Mouse (Mus musculus) induced T-regulatory cell, adult 2 months (primary cell): ENCODE measurements around the gene Olfr978.
"Not testable (repeated sequence)": the region's sequence is repeated elsewhere in the genome, so short reads cannot be mapped to it uniquely, and the experiment has no call there.

Experiments used
- DNase-seq: peaks from one replicate; pipeline ENCODE4 v3.0.0-alpha.2; 2012; ENCODE audit warnings: low read depth

Gene Olfr978

DNA sequence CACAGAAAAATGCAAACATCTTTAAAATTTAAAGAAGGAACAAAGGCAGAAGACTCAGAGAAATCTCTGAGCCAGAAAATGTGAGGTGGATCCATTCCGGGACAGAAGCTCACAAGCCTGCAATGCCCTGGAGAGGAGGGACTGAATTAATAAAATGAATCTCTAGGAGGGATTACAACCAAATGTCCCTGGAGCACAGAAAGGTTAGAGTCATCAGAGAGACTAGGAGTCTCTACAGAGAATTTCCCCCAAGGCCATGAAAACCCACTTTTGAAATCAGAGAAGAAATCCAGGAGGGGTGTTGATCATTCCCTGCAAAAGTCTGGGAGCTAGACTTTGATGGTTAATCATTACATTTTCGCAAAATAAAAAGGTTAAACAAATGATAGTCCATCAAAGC lies at the start of gene Olfr978:
Gene Olfr978, plus strand, starts transcription at position 301 of the 400 bp plus-strand sequence.
- no peak for DNase-seq

- DNase-seq = no peak
These were observed 40.0 kb upstream of the Olfr978 start, which contains the start of gene Olfr975 for GRCm38 (mm10) chr9:39951946-39952345. TSS of gene Olfr975 (minus strand) at chr9:39952046.

- DNase-seq = not testable (repeated sequence)
These were observed 30.9 kb upstream of the Olfr978 start, which contains the start of gene Olfr976 for GRCm38 (mm10) chr9:39961033-39961432. TSS of gene Olfr976 (minus strand) at chr9:39961133.

DNA sequence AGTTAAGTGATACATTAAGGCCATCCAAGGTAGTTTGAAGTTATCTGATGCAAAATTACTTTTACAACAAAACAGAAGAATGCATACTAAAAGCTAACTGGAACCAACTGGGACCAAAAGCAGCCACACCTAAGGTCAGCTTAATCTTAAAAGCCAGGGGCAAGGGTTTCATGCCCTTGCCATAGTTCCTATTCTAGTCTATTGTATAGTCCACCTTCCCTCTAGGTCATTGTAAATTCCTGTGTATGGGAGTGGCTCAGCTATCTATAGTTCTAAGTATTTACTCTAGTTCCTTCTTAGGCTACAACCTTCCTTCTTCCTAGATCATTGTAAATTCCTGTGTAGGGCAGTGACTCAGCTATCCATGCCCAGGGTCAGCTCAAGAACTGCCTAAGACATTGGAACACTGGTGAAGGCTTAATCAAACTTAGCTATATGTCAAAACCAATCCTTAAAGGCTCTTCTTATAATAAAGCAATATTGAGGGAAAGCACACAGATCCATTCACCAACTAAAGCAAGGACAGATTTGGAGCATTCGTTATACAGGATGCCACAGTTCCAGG lies 15.2 kb upstream of the Olfr978 start:
- not testable (repeated sequence) for DNase-seq

GRCm38 (mm10) chr9:40003365-40003764 lies 11.5 kb downstream of the Olfr978 start, which contains the start of gene Olfr979:
TSS of gene Olfr979 (minus strand) at chr9:40003465.
- DNase-seq = no peak

DNA sequence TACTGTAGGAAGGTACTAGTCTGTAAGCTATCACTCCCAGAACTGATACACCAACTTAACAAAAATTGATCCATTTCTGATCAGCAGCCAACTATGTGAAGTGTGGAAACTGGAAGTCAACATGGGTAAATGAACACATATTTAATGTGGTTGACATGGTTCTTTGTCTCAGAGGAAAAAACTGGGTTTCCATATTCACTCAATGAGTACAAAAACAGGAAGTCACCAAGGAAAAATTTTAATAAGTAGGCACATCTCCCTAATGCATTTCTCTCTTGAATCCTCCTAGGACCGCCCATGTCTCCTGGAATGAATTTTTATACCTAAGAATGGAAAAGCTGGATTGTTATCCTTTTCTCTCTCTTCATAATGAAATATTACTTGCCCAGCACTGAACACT lies 17.6 kb downstream of the Olfr978 start, which contains the start of gene Olfr980:
Gene Olfr980, minus strand, starts transcription at position 101 of the 400 bp plus-strand sequence.
- no peak for DNase-seq

DNA sequence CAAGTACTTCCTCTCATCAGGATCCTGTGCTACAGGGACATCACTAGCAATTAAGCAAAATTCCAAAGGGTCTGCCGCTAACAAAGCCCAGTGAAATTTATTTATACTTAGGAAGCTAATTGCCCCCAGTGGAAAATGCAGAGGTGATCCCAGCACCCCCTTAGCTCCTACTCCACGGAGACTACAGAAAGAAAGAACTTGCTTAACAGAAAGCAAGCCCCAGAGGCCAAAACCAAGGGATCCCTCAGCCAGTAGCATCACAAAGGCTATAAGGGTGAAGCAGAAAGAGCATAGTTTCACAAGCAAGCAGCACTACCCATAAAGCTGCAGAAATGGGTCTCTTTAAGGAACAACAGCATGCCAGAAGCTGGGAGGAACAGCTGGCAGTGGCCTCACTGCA lies 29.3 kb downstream of the Olfr978 start, which contains the start of gene Olfr981:
Gene Olfr981, plus strand, starts transcription at position 301 of the 400 bp plus-strand sequence.
- no peak for DNase-seq
